Mouse (Mus musculus): ENCODE data around the gene Rims1. TPM values are rescaled to one million over a fixed set of nuclear protein-coding genes. Genes with fewer than 3 reads are reported as not detected.

Rims1 gene
- polyA plus RNA-seq, 1 experiment, result 7.6 TPM

GRCm38 (mm10) chr1:22268581-22269359 is 537.0 kb downstream of the Rims1 start:
- no peak overlapping the region for H3K4me3 ChIP-seq (ENCODE audit: low read depth, low read length)
- H3K27ac ChIP-seq (ENCODE audit: insufficient read depth, low read length), result no peak overlapping the region
- no peaks in the 10 kb centered on the region for H3K4me1 ChIP-seq (ENCODE audit: control insufficient read depth, insufficient read depth, low read length)
- no peak for TF ChIP-seq EP300 (IDR thresholded peaks at IDR 0.05; ENCODE audit: insufficient read depth, low read depth, low read length)
- TF ChIP-seq CTCF (IDR thresholded peaks at IDR 0.05; ENCODE audit: low read depth, low read length), result peak; percentile 29
- H3K9ac ChIP-seq (ENCODE audit: low read depth, poor library complexity, severe bottlenecking), result no peak overlapping the region
- H3K36me3 ChIP-seq (ENCODE audit: control insufficient read depth, insufficient read depth, low read length, poor library complexity, severe bottlenecking), result no peaks in the 10 kb centered on the region
- no peaks in the 10 kb centered on the region for H3K27me3 ChIP-seq (ENCODE audit: control insufficient read depth, insufficient read depth, low read length, poor library complexity, severe bottlenecking)
- H3K9me3 ChIP-seq (replicated peaks; ENCODE audit: control insufficient read depth, insufficient read depth, low read length, poor library complexity, severe bottlenecking), result no peaks in the 10 kb centered on the region

GRCm38 (mm10) chr1:22266491-22266890 is 539.3 kb downstream of the Rims1 start:
- no peaks in the 10 kb centered on the region for H3K4me1 ChIP-seq (ENCODE audit: control insufficient read depth, insufficient read depth, low read length)
- no peaks in the 10 kb centered on the region for H3K36me3 ChIP-seq (ENCODE audit: control insufficient read depth, insufficient read depth, low read length, poor library complexity, severe bottlenecking)
- TF ChIP-seq POLR2A (IDR thresholded peaks at IDR 0.05; ENCODE audit: insufficient read depth, low read length), result no peak
- no peak for TF ChIP-seq EP300 (IDR thresholded peaks at IDR 0.05; ENCODE audit: insufficient read depth, low read depth, low read length)
- TF ChIP-seq CTCF (IDR thresholded peaks at IDR 0.05; ENCODE audit: low read depth, low read length), result no peak
- no peaks in the 10 kb centered on the region for H3K27me3 ChIP-seq (ENCODE audit: control insufficient read depth, insufficient read depth, low read length, poor library complexity, severe bottlenecking)
- H3K27ac ChIP-seq (ENCODE audit: insufficient read depth, low read length), result no peak overlapping the region
- no peak overlapping the region for H3K4me3 ChIP-seq (ENCODE audit: low read depth, low read length)
- H3K9me3 ChIP-seq (replicated peaks; ENCODE audit: control insufficient read depth, insufficient read depth, low read length, poor library complexity, severe bottlenecking), result no peaks in the 10 kb centered on the region
- H3K9ac ChIP-seq (ENCODE audit: low read depth, poor library complexity, severe bottlenecking), result no peak overlapping the region

- no peak for TF ChIP-seq POLR2A (IDR thresholded peaks at IDR 0.05; ENCODE audit: insufficient read depth, low read length)
- no peak for TF ChIP-seq EP300 (IDR thresholded peaks at IDR 0.05; ENCODE audit: insufficient read depth, low read depth, low read length)
- TF ChIP-seq CTCF (IDR thresholded peaks at IDR 0.05; ENCODE audit: low read depth, low read length), result no peak
- Histone ChIP-seq H3K9ac (ENCODE audit: low read depth, poor library complexity, severe bottlenecking) (no peak overlapping the region), H3K9me3 (replicated peaks; ENCODE audit: control insufficient read depth, insufficient read depth, low read length, poor library complexity, severe bottlenecking) (no peaks in the 10 kb centered on the region), H3K36me3 (ENCODE audit: control insufficient read depth, insufficient read depth, low read length, poor library complexity, severe bottlenecking) (no peaks in the 10 kb centered on the region), H3K4me1 (ENCODE audit: control insufficient read depth, insufficient read depth, low read length) (no peaks in the 10 kb centered on the region), H3K27ac (ENCODE audit: insufficient read depth, low read length) (no peak overlapping the region), H3K4me3 (ENCODE audit: low read depth, low read length) (no peak overlapping the region), H3K27me3 (ENCODE audit: control insufficient read depth, insufficient read depth, low read length, poor library complexity, severe bottlenecking) (no peaks in the 10 kb centered on the region; the same call in 1 of the 2 replicates)
Measured at GRCm38 (mm10) chr1:22265528-22265927, 540.3 kb downstream of the Rims1 start.

GRCm38 (mm10) chr1:22262169-22262950 is 543.4 kb downstream of the Rims1 start:
- Histone ChIP-seq H3K27ac (ENCODE audit: insufficient read depth, low read length) (no peak overlapping the region), H3K27me3 (ENCODE audit: control insufficient read depth, insufficient read depth, low read length, poor library complexity, severe bottlenecking) (no peaks in the 10 kb centered on the region; the same call in 1 of the 2 replicates), H3K4me1 (ENCODE audit: control insufficient read depth, insufficient read depth, low read length) (no peaks in the 10 kb centered on the region), H3K4me3 (ENCODE audit: low read depth, low read length) (no peak overlapping the region), H3K9ac (ENCODE audit: low read depth, poor library complexity, severe bottlenecking) (no peak overlapping the region), H3K9me3 (replicated peaks; ENCODE audit: control insufficient read depth, insufficient read depth, low read length, poor library complexity, severe bottlenecking) (no peaks in the 10 kb centered on the region), H3K36me3 (ENCODE audit: control insufficient read depth, insufficient read depth, low read length, poor library complexity, severe bottlenecking) (no peaks in the 10 kb centered on the region)
- TF ChIP-seq EP300 (IDR thresholded peaks at IDR 0.05; ENCODE audit: insufficient read depth, low read depth, low read length), result no peak

- Histone ChIP-seq H3K27me3 (ENCODE audit: control insufficient read depth, insufficient read depth, low read length, poor library complexity, severe bottlenecking) (no peaks in the 10 kb centered on the region; the same call in 1 of the 2 replicates), H3K36me3 (ENCODE audit: control insufficient read depth, insufficient read depth, low read length, poor library complexity, severe bottlenecking) (no peaks in the 10 kb centered on the region), H3K9ac (ENCODE audit: low read depth, poor library complexity, severe bottlenecking) (no peak overlapping the region)
Measured at GRCm38 (mm10) chr1:22261702-22262101, 544.1 kb downstream of the Rims1 start.

GRCm38 (mm10) chr1:22260291-22260690 is 545.5 kb downstream of the Rims1 start:
- Histone ChIP-seq H3K4me1 (ENCODE audit: control insufficient read depth, insufficient read depth, low read length) (no peaks in the 10 kb centered on the region), H3K27me3 (ENCODE audit: control insufficient read depth, insufficient read depth, low read length, poor library complexity, severe bottlenecking) (no peaks in the 10 kb centered on the region; the same call in 1 of the 2 replicates), H3K36me3 (ENCODE audit: control insufficient read depth, insufficient read depth, low read length, poor library complexity, severe bottlenecking) (no peaks in the 10 kb centered on the region), H3K27ac (ENCODE audit: insufficient read depth, low read length) (no peak overlapping the region), H3K9me3 (replicated peaks; ENCODE audit: control insufficient read depth, insufficient read depth, low read length, poor library complexity, severe bottlenecking) (no peaks in the 10 kb centered on the region), H3K4me3 (ENCODE audit: low read depth, low read length) (no peak overlapping the region), H3K9ac (ENCODE audit: low read depth, poor library complexity, severe bottlenecking) (no peak overlapping the region)
- TF ChIP-seq CTCF (IDR thresholded peaks at IDR 0.05; ENCODE audit: low read depth, low read length) (no peak), POLR2A (IDR thresholded peaks at IDR 0.05; ENCODE audit: insufficient read depth, low read length) (no peak), EP300 (IDR thresholded peaks at IDR 0.05; ENCODE audit: insufficient read depth, low read depth, low read length) (no peak)

More at GRCm38 (mm10) chr1:22261702-22262101, 544.1 kb downstream of the Rims1 start:
- Histone ChIP-seq H3K27ac (ENCODE audit: insufficient read depth, low read length) (no peak overlapping the region), H3K4me3 (ENCODE audit: low read depth, low read length) (no peak overlapping the region), H3K4me1 (ENCODE audit: control insufficient read depth, insufficient read depth, low read length) (no peaks in the 10 kb centered on the region), H3K9me3 (replicated peaks; ENCODE audit: control insufficient read depth, insufficient read depth, low read length, poor library complexity, severe bottlenecking) (no peaks in the 10 kb centered on the region)
- no peak for TF ChIP-seq POLR2A (IDR thresholded peaks at IDR 0.05; ENCODE audit: insufficient read depth, low read length)
- TF ChIP-seq CTCF (IDR thresholded peaks at IDR 0.05; ENCODE audit: low read depth, low read length), result no peak
- TF ChIP-seq EP300 (IDR thresholded peaks at IDR 0.05; ENCODE audit: insufficient read depth, low read depth, low read length), result no peak
